Mouse (Mus musculus) kidney, postnatal 0 days (tissue): ENCODE results near the gene Nup85. TPM values are rescaled to one million over a fixed set of nuclear protein-coding genes. Genes with fewer than 3 reads are reported as not detected.
A peak's percentile ranks its signal among the peaks of the same experiment; 100 is the strongest.

Experiments used
- ATAC-seq: fragments of 200-750 bp; cut with Nextera tagmentation; replicated peaks from 2 replicates; pipeline ENCODE4 v1.8.0; 2017; ENCODE audit warnings: low read depth, moderate number of reproducible peaks, moderate TSS enrichment, moderate library complexity; ENCODE audit not compliant: low FRiP score
- DNase-seq: peaks from one replicate; pipeline ENCODE4 v3.0.0-alpha.2; 2016; ENCODE audit warnings: low spot score
- H3K27ac ChIP-seq: fragments of 300-500 bp; sonication (generic); 2 replicates; pipeline ENCODE4 v1.5.1; 2014; ENCODE audit warnings: mild to moderate bottlenecking
- H3K27me3 ChIP-seq: fragments of 300-500 bp; sonication (generic); 2 replicates; pipeline ENCODE4 v1.6.1; 2014; ENCODE audit warnings: low read length, mixed read lengths; ENCODE audit not compliant: insufficient read depth
- H3K36me3 ChIP-seq: fragments of 300-500 bp; sonication (generic); 2 replicates; pipeline ENCODE4 v1.6.1; 2014; ENCODE audit warnings: low read length, mixed read lengths; ENCODE audit not compliant: insufficient read depth
- H3K4me1 ChIP-seq: fragments of 300-500 bp; sonication (generic); replicated peaks from 2 replicates; pipeline ENCODE4 v1.6.1; 2014; ENCODE audit warnings: antibody characterized with exemption, low read length, mixed read lengths; ENCODE audit not compliant: insufficient read depth
- H3K4me2 ChIP-seq: fragments of 300-500 bp; sonication (generic); 2 replicates; pipeline ENCODE4 v1.6.1; 2014; ENCODE audit warnings: mild to moderate bottlenecking, low read length, moderate library complexity, mixed read lengths
- H3K4me3 ChIP-seq: fragments of 300-500 bp; sonication (generic); replicated peaks from 2 replicates; pipeline ENCODE4 v1.5.1; 2014; ENCODE audit warnings: low read depth, low read length
- H3K9ac ChIP-seq: fragments of 300-500 bp; sonication (generic); 2 replicates; pipeline ENCODE4 v1.6.1; 2014; ENCODE audit warnings: low read depth, low read length
- H3K9me3 ChIP-seq: fragments of 300-500 bp; sonication (generic); replicated peaks from 2 replicates; pipeline ENCODE4 v1.6.1; 2016; ENCODE audit warnings: low read length, inconsistent platforms, mixed read lengths
- CTCF ChIP-seq: IDR thresholded peaks from 2 replicates; pipeline ENCODE4 v1.5.1; 2016; ENCODE audit warnings: antibody characterized with exemption, low read depth, mild to moderate bottlenecking, moderate library complexity
- WGBS: fragments of 180-500 bp; shearing (Covaris S2); extraction: QIAGEN DNeasy Blood & Tissue Kit; methylation state at CpG from one replicate; pipeline ENCODE4 v1.1.7; 2014; 5-methylcytosine and 5-hydroxymethylcytosine counted together
- polyA plus RNA-seq: library from polyadenylated mRNA; unstranded; fragments of >200 nt; fragmentation: Nextera tagmentation; extraction: Ambion mirVana; gene quantifications from 2 replicates; pipeline ENCODE4 v1.2.1, GENCODE M21; 2015

Nup85 gene
- polyA plus RNA-seq, 1 experiment from 2014 or later, result 74.6 TPM

DNA sequence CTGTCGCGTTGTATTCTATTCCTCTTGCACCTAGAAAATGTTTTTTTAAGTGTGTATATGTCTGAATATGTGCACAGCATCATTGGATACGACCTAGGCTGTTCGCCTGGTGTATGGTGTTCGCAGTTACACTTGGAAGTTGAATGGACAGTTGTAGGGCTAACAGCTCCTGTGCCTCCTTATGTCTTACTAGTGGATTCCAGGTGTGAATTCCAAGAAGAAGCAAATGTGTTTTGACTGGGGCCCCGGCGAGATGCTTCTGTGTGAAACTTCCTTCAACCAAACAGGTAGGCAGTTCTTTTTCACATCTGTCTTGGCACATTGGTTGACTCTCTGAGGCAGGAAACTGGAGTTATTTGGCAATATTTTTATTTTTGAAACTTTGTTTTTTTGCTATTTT is 727 bp downstream of the Nup85 start:
- Histone ChIP-seq H3K9ac (peak overlapping the region; percentile 77), H3K4me1 (peaks cover 10% of the 10 kb centered on the region; the same call in 1 of the 2 replicates), H3K27me3 (no peaks in the 10 kb centered on the region), H3K4me3 (peak overlapping the region; percentile 78), H3K9me3 (no peaks in the 10 kb centered on the region), H3K27ac (no peak overlapping the region), H3K36me3 (peaks cover 28% of the 10 kb centered on the region), H3K4me2 (peak overlapping the region; percentile 83)
- 13% methylated on average over 7 of the region's 7 CpGs for WGBS
- DNase-seq, result no peak
- TF ChIP-seq CTCF, result no peak
- no peak for ATAC-seq

DNA sequence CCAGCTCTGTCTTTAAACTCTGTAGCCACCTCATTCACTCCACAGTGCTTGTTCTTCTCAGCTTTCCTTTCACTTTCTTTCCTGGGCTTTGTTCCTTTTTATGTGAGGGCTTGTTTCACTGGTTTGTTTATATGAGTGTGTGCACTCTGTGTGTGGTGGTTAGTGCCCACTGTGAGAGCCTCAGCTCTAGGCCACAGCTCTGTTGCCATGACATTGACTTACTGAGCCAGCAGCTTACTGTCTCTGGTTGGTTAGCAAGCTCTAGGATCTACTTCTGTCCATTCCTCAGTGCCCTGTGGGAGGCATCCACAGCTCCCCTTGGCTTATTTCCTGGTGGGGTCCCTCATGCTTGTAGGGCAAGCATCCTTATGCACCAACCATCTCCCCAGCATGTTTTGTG is 14.8 kb downstream of the Nup85 start:
- Histone ChIP-seq H3K4me3 (no peak overlapping the region), H3K9ac (no peak overlapping the region), H3K27me3 (no peaks in the 10 kb centered on the region), H3K4me2 (no peak overlapping the region), H3K27ac (no peak overlapping the region), H3K4me1 (no peaks in the 10 kb centered on the region), H3K9me3 (no peaks in the 10 kb centered on the region), H3K36me3 (peaks cover 47% of the 10 kb centered on the region)
- ATAC-seq (no peak), DNase-seq (no peak)
- TF ChIP-seq CTCF, result no peak

GRCm38 (mm10) chr11:115582913-115583606 is 18.8 kb downstream of the Nup85 start:
- H3K9me3 ChIP-seq, result no peaks in the 10 kb centered on the region
- H3K27ac ChIP-seq, result no peak overlapping the region
- DNase-seq (no peak), ATAC-seq (no peak)
- H3K4me1 ChIP-seq, result no peaks in the 10 kb centered on the region
- H3K27me3 ChIP-seq, result no peaks in the 10 kb centered on the region
- no peak overlapping the region for H3K4me3 ChIP-seq
- WGBS, result 79% methylated on average over 10 of the region's 10 CpGs
- peaks cover 76% of the 10 kb centered on the region for H3K36me3 ChIP-seq
- H3K4me2 ChIP-seq, result no peak overlapping the region
- no peak overlapping the region for H3K9ac ChIP-seq
- TF ChIP-seq CTCF, result no peak

- Histone ChIP-seq H3K4me1 (no peaks in the 10 kb centered on the region), H3K27me3 (no peaks in the 10 kb centered on the region), H3K9ac (no peak overlapping the region), H3K36me3 (peaks cover 80% of the 10 kb centered on the region), H3K27ac (no peak overlapping the region), H3K4me2 (no peak overlapping the region), H3K9me3 (no peaks in the 10 kb centered on the region), H3K4me3 (no peak overlapping the region)
- ATAC-seq, result no peak
- no peak for TF ChIP-seq CTCF
- 83% methylated on average over 10 of the region's 10 CpGs for WGBS
- no peak for DNase-seq
Observed at GRCm38 (mm10) chr11:115584376-115585073, 20.3 kb downstream of the Nup85 start.

- ATAC-seq, result no peak
- Histone ChIP-seq H3K9me3 (no peaks in the 10 kb centered on the region), H3K36me3 (peaks cover 82% of the 10 kb centered on the region), H3K4me1 (no peaks in the 10 kb centered on the region), H3K27me3 (no peaks in the 10 kb centered on the region), H3K4me3 (no peak overlapping the region), H3K4me2 (no peak overlapping the region), H3K9ac (no peak overlapping the region), H3K27ac (no peak overlapping the region)
- DNase-seq, result no peak
- TF ChIP-seq CTCF, result no peak
- 84% methylated on average over 7 of the region's 7 CpGs for WGBS
Observed at GRCm38 (mm10) chr11:115585573-115586100, 21.4 kb downstream of the Nup85 start.

- Histone ChIP-seq H3K27me3 (no peaks in the 10 kb centered on the region), H3K9me3 (no peaks in the 10 kb centered on the region), H3K9ac (no peak overlapping the region), H3K27ac (no peak overlapping the region), H3K4me1 (no peaks in the 10 kb centered on the region), H3K4me3 (no peak overlapping the region), H3K36me3 (peaks cover 83% of the 10 kb centered on the region), H3K4me2 (no peak overlapping the region)
- DNase-seq (no peak), ATAC-seq (no peak)
- WGBS, result 87% methylated on average over 9 of the region's 9 CpGs
- TF ChIP-seq CTCF, result no peak
Observed at GRCm38 (mm10) chr11:115586403-115586802, 22.2 kb downstream of the Nup85 start.
